Mouse (Mus musculus) regulatory T cell (primary cell): ENCODE data around the gene Cdc42ep3.

Experiments used
- in situ Hi-C: fragments of 300-600 bp; cut with MboI, MseI; formaldehyde crosslinking; loops from one replicate; pipeline ENCODE4 v1.15.1; 2025; ENCODE audit warnings: high pct_unique_total_duplicates

Gene Cdc42ep3

GRCm38 (mm10) chr17:79290697-79291096, 64.2 kb downstream of the Cdc42ep3 start:
- in situ Hi-C loops = no loop called here

GRCm38 (mm10) chr17:79287302-79287701, 67.6 kb downstream of the Cdc42ep3 start:
- in situ Hi-C loops = no loop called here

GRCm38 (mm10) chr17:79285030-79285601, 69.8 kb downstream of the Cdc42ep3 start:
- in situ Hi-C loops = no loop called here
